Mouse (Mus musculus): ENCODE measurements around the gene Tm9sf1.

The Tm9sf1 gene

GRCm38 (mm10) chr14:55643060-55643907 is at the start of gene Tm9sf1:
Gene Tm9sf1, minus strand, starts transcription at chr14:55643806.
- DNase-seq (ENCODE audit: low spot score): peak; percentile 87

GRCm38 (mm10) chr14:55689433-55689832 is 45.8 kb upstream of the Tm9sf1 start:
- DNase-seq (ENCODE audit: low spot score): no peak

- DNase-seq (ENCODE audit: low spot score): no peak
These were observed 38.5 kb upstream of the Tm9sf1 start for GRCm38 (mm10) chr14:55682118-55682493.

- DNase-seq (ENCODE audit: low spot score): peak; percentile 94
These were observed 37.8 kb upstream of the Tm9sf1 start, which contains the start of gene Tinf2 for GRCm38 (mm10) chr14:55681160-55682117. Gene Tinf2, minus strand, starts transcription at chr14:55681820.

- DNase-seq (ENCODE audit: low spot score): no peak
These were observed 34.0 kb upstream of the Tm9sf1 start for GRCm38 (mm10) chr14:55677615-55678014.

- DNase-seq (ENCODE audit: low spot score): no peak
These were observed 29.1 kb upstream of the Tm9sf1 start for GRCm38 (mm10) chr14:55672741-55673060.

- DNase-seq (ENCODE audit: low spot score): peak; percentile 81
These were observed 28.5 kb upstream of the Tm9sf1 start, which contains the start of the genes Gmpr2 and Nedd8 for GRCm38 (mm10) chr14:55671833-55672740. Gene Gmpr2, plus strand, starts transcription at chr14:55671941. Gene Nedd8, minus strand, starts transcription at chr14:55672124.

GRCm38 (mm10) chr14:55671486-55671832 is 27.9 kb upstream of the Tm9sf1 start:
- DNase-seq (ENCODE audit: low spot score): no peak

GRCm38 (mm10) chr14:55660636-55661035 is 17.0 kb upstream of the Tm9sf1 start:
- DNase-seq (ENCODE audit: low spot score): no peak

- DNase-seq (ENCODE audit: low spot score): peak; percentile 81
These were observed 16.5 kb upstream of the Tm9sf1 start, which contains the start of gene Mdp1 for GRCm38 (mm10) chr14:55659960-55660573. Gene Mdp1, minus strand, starts transcription at chr14:55660508.

GRCm38 (mm10) chr14:55658011-55658410 is 14.4 kb upstream of the Tm9sf1 start:
- no peak for DNase-seq (ENCODE audit: low spot score)

GRCm38 (mm10) chr14:55656935-55657334 is 13.3 kb upstream of the Tm9sf1 start:
- DNase-seq (ENCODE audit: low spot score): no peak

- DNase-seq (ENCODE audit: low spot score): no peak
These were observed 7.9 kb upstream of the Tm9sf1 start for GRCm38 (mm10) chr14:55651528-55651927.

- DNase-seq (ENCODE audit: low spot score): no peak
These were observed 6.3 kb upstream of the Tm9sf1 start, which contains the start of gene Tssk4 for GRCm38 (mm10) chr14:55649884-55650283. Gene Tssk4, plus strand, starts transcription at chr14:55650184.

- no peak for DNase-seq (ENCODE audit: low spot score)
These were observed 769 bp upstream of the Tm9sf1 start for GRCm38 (mm10) chr14:55644261-55644888.

GRCm38 (mm10) chr14:55642679-55643059 is 937 bp downstream of the Tm9sf1 start:
- DNase-seq (ENCODE audit: low spot score): no peak

- no peak for DNase-seq (ENCODE audit: low spot score)
These were observed 2.3 kb downstream of the Tm9sf1 start for GRCm38 (mm10) chr14:55641291-55641690.

GRCm38 (mm10) chr14:55640816-55641215 is 2.8 kb downstream of the Tm9sf1 start:
- DNase-seq (ENCODE audit: low spot score): no peak

GRCm38 (mm10) chr14:55637795-55638194 is 5.8 kb downstream of the Tm9sf1 start, which contains the start of gene Gm49378:
Gene Gm49378, minus strand, starts transcription at chr14:55637895.
- no peak for DNase-seq (ENCODE audit: low spot score)

GRCm38 (mm10) chr14:55635523-55636007 is 8.0 kb downstream of the Tm9sf1 start, which contains the start of gene Ipo4:
Gene Ipo4, minus strand, starts transcription at chr14:55635957.
- DNase-seq (ENCODE audit: low spot score): peak; percentile 85
